Mouse (Mus musculus) regulatory T cell (primary cell): ENCODE results near the gene 2310050C09Rik.

Source experiments
- in situ Hi-C: fragments of 300-600 bp; cut with MboI, MseI; formaldehyde crosslinking; loops from one replicate; pipeline ENCODE4 v1.15.1; 2025; ENCODE audit warnings: high pct_unique_total_duplicates

2310050C09Rik gene

DNA sequence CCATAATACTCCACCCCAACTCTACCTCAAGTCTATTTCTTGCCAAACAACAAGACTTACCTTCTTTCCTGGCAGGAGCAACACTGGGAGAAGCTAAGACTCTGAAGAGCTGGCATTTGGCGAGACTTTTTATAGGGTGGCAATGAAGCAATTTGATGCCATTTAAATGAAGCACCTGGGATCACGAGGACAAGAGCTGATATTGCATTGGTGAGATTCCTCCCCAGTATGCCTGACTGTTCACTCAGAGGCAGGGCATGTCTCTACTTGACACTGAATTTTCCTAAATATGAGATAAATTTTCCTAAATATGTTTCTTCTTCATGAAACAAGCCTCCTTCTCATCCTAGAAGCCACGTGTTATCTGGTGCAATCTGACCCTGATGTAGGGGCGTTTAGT is at the start of gene 2310050C09Rik:
2310050C09Rik (minus strand) TSS at position 101 of the 400 bp plus-strand sequence.
- in situ Hi-C loops: no loop called here

DNA sequence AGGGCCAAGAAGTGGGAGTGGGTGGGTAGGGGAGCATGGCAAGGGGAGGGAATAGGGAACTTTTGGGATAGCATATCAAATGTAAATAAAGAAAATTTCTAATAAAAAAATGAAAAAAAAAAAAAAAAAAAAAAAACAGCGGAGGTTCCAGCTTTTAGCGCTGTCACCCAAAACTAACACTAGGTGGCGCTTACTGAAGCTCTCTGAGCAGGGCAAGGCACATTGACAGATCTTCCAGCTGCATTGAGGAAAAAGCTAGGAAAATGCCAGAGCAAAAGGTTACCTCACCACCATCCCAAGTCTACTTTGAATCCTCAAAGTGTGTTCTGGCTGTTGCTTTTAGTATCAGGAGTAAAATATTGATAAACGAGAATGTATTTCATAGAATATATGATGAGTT is 37.6 kb upstream of the 2310050C09Rik start:
- in situ Hi-C loops: no loop called here

GRCm38 (mm10) chr3:92905182-92905581 is 35.2 kb upstream of the 2310050C09Rik start:
- in situ Hi-C loops: no loop called here

DNA sequence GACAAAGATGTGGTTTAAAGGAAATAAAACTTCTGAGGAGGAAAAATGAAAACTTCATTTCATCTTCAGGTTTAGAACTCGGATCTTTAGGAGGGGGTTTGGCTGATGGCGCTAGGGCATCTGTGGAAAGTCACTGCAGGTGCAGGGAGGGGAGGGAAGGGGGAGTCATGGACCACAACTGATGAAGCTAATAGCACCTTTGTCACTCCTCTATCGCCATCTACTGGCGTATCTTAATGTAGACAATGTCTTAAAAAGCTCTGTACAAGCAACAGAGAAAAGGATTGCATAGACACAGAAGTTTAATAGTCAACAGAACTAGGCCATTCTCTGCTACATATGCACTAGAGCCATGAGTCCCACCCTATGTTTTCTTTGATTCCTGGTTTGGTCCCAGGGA is 33.6 kb upstream of the 2310050C09Rik start:
- in situ Hi-C loops: no loop called here

- in situ Hi-C loops: no loop called here
These were observed 33.0 kb upstream of the 2310050C09Rik start for GRCm38 (mm10) chr3:92902992-92903391.

DNA sequence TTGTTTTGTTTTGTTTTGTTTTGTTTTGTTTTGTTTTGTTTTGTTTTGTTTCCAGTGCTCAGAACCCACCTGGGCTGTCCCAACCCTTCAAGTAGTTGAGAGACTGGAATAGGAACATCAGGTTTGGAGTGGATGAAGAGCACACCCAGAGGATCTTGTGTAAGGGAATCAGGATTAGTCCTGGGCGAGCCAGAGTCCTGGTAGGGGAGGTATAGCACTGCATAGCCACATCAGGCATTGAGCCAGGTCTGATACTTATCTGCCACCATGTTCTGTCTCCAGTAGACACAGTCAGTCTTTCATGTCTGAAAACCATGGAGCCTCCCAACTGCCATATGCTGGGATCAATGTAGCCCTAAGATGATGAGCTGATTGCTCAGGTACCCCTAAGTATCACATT is 24.5 kb upstream of the 2310050C09Rik start:
- in situ Hi-C loops: no loop called here

DNA sequence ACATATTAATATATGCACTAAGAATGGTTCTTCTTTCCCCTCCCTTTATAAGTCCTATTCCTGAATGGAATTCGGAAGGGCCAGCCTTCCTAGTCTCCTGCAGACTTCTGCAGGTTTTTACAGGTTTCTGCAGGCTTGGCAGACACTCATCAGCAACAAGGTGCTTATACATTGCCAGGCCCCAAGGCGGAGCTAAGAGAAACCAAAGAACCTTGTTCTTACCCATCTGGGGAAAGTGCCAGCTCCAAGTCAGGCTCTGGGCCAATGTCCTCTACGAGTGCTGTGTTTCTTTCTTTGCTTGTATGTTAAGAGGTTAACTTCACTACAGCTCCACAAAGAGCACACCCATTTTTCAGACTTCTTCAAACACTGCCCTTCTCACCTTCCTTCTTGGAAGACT is 24.0 kb upstream of the 2310050C09Rik start:
- in situ Hi-C loops: no loop called here

DNA sequence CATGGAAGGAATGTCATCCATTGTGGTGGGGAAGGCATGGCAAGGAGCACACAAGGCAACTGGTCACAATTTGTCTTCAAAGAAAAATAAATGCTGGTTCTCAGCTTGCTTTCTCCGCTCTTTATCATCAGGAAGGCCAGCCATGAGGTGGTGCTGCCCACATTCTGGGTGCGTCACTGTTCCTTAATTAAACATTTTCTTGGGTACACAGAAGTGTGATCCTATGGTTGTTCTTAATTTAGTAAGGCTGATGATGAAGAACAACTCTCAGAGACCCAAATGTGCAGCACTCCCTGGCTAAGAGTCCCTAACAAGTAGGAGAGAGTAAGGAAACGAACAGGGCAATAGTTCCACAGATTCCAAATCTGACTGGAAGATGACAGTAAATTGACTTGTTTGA is 4.2 kb upstream of the 2310050C09Rik start:
- in situ Hi-C loops: no loop called here

DNA sequence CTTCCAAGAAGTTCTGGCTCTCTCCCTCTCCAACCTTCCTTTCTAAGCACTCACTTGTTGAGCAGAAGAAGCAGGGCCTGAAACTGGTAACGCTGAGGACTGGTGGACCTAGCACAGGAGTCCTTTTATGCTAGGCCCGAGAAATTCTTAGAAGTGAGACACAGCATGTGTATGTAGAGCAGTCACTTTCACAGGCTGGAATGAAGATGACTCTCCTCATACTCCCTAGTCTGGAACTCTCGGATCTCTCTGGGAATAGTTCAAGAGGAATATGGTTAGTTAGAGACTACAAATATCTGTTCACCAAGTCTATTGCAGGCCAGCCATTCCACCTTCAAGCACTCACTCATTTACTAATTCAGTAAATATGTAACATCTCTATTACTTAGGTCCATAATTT is 18.8 kb downstream of the 2310050C09Rik start, which contains the start of gene Lce1l:
Lce1l (minus strand) TSS at position 101 of the 400 bp plus-strand sequence.
- in situ Hi-C loops: no loop called here

DNA sequence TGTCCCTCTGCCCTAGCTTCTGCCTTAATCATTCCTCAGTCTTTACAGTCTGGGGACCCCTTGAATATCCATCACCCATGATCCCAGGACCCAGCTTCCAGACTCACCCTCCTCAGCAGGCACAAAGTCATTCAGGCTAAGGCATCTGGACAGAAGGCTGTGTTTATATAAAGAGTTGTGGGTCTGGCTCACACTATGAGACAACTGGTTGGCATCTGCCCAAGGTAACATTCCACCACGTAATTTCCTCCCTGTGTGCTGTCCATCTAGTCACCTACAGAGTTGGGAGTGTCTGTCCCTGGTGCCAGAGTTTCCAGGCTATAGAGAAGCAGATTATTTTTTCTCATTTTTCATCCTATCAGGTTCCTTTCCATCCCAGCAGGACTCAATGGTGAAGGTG is 42.9 kb downstream of the 2310050C09Rik start, which contains the start of gene Kprp:
Kprp (minus strand) TSS at position 140 of the 400 bp plus-strand sequence.
- in situ Hi-C loops: no loop called here

DNA sequence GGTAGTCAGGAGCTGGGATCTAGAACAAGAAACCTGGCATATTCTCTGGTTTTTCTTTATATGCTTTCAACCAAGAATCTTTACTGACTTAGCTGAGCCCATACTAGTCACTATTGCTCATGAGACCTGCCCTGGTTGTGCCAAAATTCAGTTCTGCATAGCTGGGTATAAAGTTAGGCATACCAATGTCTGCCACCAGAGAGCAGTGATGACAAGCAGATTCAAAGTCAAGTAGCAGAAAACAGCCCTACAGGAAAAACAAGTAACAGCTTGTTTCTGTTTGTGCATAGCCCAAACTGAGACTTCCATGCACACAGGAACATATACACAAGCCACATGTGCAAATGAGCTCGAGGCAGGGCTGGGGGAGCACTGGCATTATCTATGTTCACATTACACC is 44.2 kb downstream of the 2310050C09Rik start:
- in situ Hi-C loops: no loop called here
